Mouse (Mus musculus): ENCODE results near the gene Styxl1.
A peak's percentile ranks its signal among the peaks of the same experiment; 100 is the strongest.

Gene Styxl1

GRCm38 (mm10) chr5:135742941-135743740 lies 35.0 kb downstream of the Styxl1 start:
- no peaks in the 10 kb centered on the region for H3K27me3 ChIP-seq (ENCODE audit: control insufficient read depth, insufficient read depth, low read length, poor library complexity, severe bottlenecking)
- no peak for DNase-seq (ENCODE audit: low read depth, low spot score)
- H3K36me3 ChIP-seq (ENCODE audit: control insufficient read depth, insufficient read depth, low read length, poor library complexity, severe bottlenecking): no peaks in the 10 kb centered on the region

- DNase-seq (ENCODE audit: low read depth, low spot score): peak; percentile 8
- no peaks in the 10 kb centered on the region for H3K27me3 ChIP-seq (ENCODE audit: control insufficient read depth, insufficient read depth, low read length, poor library complexity, severe bottlenecking)
- H3K36me3 ChIP-seq (ENCODE audit: control insufficient read depth, insufficient read depth, low read length, poor library complexity, severe bottlenecking): no peaks in the 10 kb centered on the region
Measured at GRCm38 (mm10) chr5:135742156-135742555, 36.0 kb downstream of the Styxl1 start.

DNA sequence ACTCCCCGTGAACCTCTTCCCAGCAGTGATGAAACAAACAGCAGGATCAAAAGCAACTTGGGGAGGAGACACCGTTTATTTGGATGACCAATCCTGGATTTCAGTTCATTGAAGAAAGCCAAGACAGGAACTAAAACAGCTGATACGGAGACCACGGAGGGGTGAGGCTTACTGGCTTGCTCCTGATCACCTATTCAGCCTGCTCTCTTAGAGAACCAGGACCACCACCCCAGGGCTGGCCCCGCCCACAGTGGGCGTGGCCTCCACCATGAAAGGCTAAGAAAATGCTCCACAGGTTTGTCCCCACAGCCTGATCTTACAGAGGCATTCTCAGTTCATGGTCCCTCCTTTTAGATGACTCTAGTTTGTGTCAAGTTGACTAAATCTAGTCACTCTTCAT lies 39.9 kb downstream of the Styxl1 start:
- no peak for DNase-seq (ENCODE audit: low read depth, low spot score)
- Histone ChIP-seq H3K36me3 (ENCODE audit: control insufficient read depth, insufficient read depth, low read length, poor library complexity, severe bottlenecking) (no peaks in the 10 kb centered on the region; the same call in none of the 2 replicates), H3K27me3 (ENCODE audit: control insufficient read depth, insufficient read depth, low read length, poor library complexity, severe bottlenecking) (no peaks in the 10 kb centered on the region)

DNA sequence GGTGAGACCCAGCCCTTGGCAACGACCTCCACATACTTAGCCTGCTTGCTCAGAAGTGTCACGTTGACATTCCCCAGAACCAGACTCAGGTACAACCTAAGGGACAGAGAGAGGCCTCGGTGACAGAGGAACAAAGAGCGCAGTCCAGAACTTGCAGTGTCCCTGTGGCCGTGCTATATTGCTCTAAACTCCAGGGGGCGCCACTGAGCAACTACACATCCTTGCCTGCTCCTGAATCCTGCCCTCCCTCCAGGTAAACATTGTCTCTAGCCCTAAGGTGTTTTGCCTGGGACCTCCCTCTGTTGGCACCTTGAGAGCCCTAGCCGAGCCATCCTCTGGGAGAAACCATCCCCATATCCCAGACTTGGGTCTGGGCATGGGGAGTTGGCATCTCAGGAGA lies 41.0 kb downstream of the Styxl1 start:
- H3K27me3 ChIP-seq (ENCODE audit: control insufficient read depth, insufficient read depth, low read length, poor library complexity, severe bottlenecking): no peaks in the 10 kb centered on the region
- H3K36me3 ChIP-seq (ENCODE audit: control insufficient read depth, insufficient read depth, low read length, poor library complexity, severe bottlenecking): peaks cover 2% of the 10 kb centered on the region
- peak; percentile 50 for DNase-seq (ENCODE audit: low read depth, low spot score)

DNA sequence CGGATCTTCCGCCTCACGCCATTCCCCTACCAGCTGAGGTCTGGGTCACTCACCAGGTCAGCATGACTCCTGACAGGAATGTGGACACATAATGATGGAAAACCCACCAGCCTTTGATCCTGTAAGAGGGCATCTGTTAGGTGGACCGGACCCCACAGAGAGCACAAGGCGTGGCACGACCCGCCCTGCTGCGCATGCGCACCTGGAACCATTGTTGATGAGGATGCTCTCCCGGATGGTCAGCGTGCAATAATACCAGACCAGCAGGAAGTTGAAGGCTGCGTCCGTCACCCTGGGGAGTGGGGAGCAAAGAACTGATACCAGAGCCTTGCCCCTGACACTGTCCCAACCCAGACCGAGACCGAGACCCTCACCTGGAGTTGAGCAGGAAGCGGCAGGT lies 41.6 kb downstream of the Styxl1 start:
- no peak for DNase-seq (ENCODE audit: low read depth, low spot score)
- H3K27me3 ChIP-seq (ENCODE audit: control insufficient read depth, insufficient read depth, low read length, poor library complexity, severe bottlenecking): no peaks in the 10 kb centered on the region

DNA sequence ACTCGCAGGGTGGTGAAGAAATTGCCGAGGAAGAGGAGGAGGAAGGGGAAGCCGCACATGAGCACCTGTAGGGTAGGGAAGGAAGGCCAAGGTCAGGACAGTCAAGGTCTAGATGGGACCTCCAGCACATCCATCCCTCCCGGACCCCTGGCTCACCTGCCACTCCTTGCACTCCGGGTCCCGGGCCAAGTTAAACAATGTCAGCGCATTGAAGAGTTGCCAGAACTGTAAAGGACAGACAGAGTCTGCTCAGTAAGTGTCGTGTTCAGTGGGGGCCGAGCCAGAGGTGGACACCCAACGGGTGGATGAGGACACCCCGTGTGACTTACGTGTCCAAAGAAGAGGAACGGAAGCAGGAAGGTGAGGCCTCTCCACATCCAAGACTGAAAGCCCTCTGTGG lies 42.4 kb downstream of the Styxl1 start:
- H3K27me3 ChIP-seq (ENCODE audit: control insufficient read depth, insufficient read depth, low read length, poor library complexity, severe bottlenecking): no peaks in the 10 kb centered on the region
- H3K36me3 ChIP-seq (ENCODE audit: control insufficient read depth, insufficient read depth, low read length, poor library complexity, severe bottlenecking): peaks cover 3% of the 10 kb centered on the region
- no peak for DNase-seq (ENCODE audit: low read depth, low spot score)

More for the DNA sequence above, 41.6 kb downstream of the Styxl1 start:
- peaks cover 2% of the 10 kb centered on the region for H3K36me3 ChIP-seq (ENCODE audit: control insufficient read depth, insufficient read depth, low read length, poor library complexity, severe bottlenecking)

GRCm38 (mm10) chr5:135734057-135734680 lies 44.0 kb downstream of the Styxl1 start:
- Histone ChIP-seq H3K36me3 (ENCODE audit: control insufficient read depth, insufficient read depth, low read length, poor library complexity, severe bottlenecking) (peaks cover 3% of the 10 kb centered on the region), H3K27me3 (ENCODE audit: control insufficient read depth, insufficient read depth, low read length, poor library complexity, severe bottlenecking) (no peaks in the 10 kb centered on the region)
- no peak for DNase-seq (ENCODE audit: low read depth, low spot score)

DNA sequence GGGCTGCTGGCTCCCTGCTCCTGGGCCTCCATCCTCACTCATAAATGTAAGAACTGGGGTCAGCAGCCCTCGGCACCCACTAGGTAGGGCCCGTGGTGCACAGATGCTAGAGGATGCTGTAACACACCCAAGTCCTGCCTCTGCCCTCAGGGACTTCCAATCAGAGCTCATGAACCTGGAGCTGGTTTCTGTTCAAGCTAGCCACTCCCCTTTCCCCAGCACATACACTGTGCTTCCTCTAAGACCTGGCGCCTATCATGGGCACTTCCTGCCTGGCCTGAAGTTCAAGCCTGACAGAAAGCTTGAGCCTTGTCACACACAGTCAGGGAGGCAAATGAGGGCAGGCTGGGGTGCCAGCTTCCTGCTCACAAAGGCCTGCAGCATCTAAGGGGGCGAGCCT lies 45.1 kb downstream of the Styxl1 start:
- DNase-seq (ENCODE audit: low read depth, low spot score): no peak
- no peaks in the 10 kb centered on the region for H3K27me3 ChIP-seq (ENCODE audit: control insufficient read depth, insufficient read depth, low read length, poor library complexity, severe bottlenecking)

DNA sequence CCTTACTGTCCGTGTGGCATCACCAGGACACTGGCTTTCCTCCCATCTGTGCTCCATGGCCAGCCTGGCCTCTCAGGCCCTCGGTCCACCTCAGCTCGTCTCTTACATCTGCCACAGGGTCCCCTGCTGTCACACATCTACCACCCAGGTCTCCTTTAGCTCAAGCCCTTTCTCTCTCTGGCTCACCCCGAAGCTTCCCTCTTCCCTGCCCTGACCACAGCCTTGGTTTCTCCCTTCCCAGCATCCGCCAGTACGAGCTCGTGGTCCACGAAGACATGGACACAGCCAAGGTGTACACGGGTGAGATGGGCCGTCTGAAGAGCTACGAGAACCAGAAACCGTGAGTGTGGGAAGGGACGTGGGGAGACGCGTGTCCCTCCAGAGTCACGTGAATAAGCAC lies 46.9 kb downstream of the Styxl1 start:
- Histone ChIP-seq H3K27me3 (ENCODE audit: control insufficient read depth, insufficient read depth, low read length, poor library complexity, severe bottlenecking) (no peaks in the 10 kb centered on the region), H3K36me3 (ENCODE audit: control insufficient read depth, insufficient read depth, low read length, poor library complexity, severe bottlenecking) (peaks cover 3% of the 10 kb centered on the region)
- DNase-seq (ENCODE audit: low read depth, low spot score): no peak

More for the DNA sequence above, 45.1 kb downstream of the Styxl1 start:
- peaks cover 3% of the 10 kb centered on the region for H3K36me3 ChIP-seq (ENCODE audit: control insufficient read depth, insufficient read depth, low read length, poor library complexity, severe bottlenecking)

GRCm38 (mm10) chr5:135730916-135731315 lies 47.3 kb downstream of the Styxl1 start:
- Histone ChIP-seq H3K36me3 (ENCODE audit: control insufficient read depth, insufficient read depth, low read length, poor library complexity, severe bottlenecking) (peaks cover 3% of the 10 kb centered on the region), H3K27me3 (ENCODE audit: control insufficient read depth, insufficient read depth, low read length, poor library complexity, severe bottlenecking) (no peaks in the 10 kb centered on the region)
- no peak for DNase-seq (ENCODE audit: low read depth, low spot score)

DNA sequence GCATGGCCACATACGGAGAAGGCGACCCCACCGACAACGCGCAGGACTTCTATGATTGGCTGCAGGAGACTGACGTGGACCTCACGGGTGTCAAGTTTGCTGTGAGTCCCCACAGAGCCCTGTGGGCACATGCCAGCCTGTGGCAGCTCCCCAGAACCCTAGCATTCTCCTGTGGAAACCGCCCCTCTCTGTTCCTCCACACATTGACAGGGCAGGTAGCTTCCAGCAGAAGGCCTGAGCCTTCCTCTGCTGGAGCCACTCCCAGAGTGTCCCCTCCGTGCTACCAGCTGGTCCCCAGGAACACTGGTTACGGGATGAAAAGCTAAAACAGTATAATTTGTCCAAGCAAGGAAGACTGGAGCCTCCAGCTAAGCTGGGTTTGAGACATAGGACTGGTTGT lies 47.9 kb downstream of the Styxl1 start:
- DNase-seq (ENCODE audit: low read depth, low spot score): no peak
- Histone ChIP-seq H3K27me3 (ENCODE audit: control insufficient read depth, insufficient read depth, low read length, poor library complexity, severe bottlenecking) (no peaks in the 10 kb centered on the region), H3K36me3 (ENCODE audit: control insufficient read depth, insufficient read depth, low read length, poor library complexity, severe bottlenecking) (peaks cover 3% of the 10 kb centered on the region)

GRCm38 (mm10) chr5:135729351-135729750 lies 48.8 kb downstream of the Styxl1 start:
- Histone ChIP-seq H3K36me3 (ENCODE audit: control insufficient read depth, insufficient read depth, low read length, poor library complexity, severe bottlenecking) (peaks cover 3% of the 10 kb centered on the region), H3K27me3 (ENCODE audit: control insufficient read depth, insufficient read depth, low read length, poor library complexity, severe bottlenecking) (no peaks in the 10 kb centered on the region)
- no peak for DNase-seq (ENCODE audit: low read depth, low spot score)

- H3K36me3 ChIP-seq (ENCODE audit: control insufficient read depth, insufficient read depth, low read length, poor library complexity, severe bottlenecking): peaks cover 3% of the 10 kb centered on the region; the same call in 1 of the 2 replicates
- H3K27me3 ChIP-seq (ENCODE audit: control insufficient read depth, insufficient read depth, low read length, poor library complexity, severe bottlenecking): no peaks in the 10 kb centered on the region
- no peak for DNase-seq (ENCODE audit: low read depth, low spot score)
Measured at GRCm38 (mm10) chr5:135728361-135728760, 49.8 kb downstream of the Styxl1 start.

GRCm38 (mm10) chr5:135727871-135728270 lies 50.3 kb downstream of the Styxl1 start:
- Histone ChIP-seq H3K27me3 (ENCODE audit: control insufficient read depth, insufficient read depth, low read length, poor library complexity, severe bottlenecking) (no peaks in the 10 kb centered on the region), H3K36me3 (ENCODE audit: control insufficient read depth, insufficient read depth, low read length, poor library complexity, severe bottlenecking) (peaks cover 3% of the 10 kb centered on the region; the same call in 1 of the 2 replicates)
- no peak for DNase-seq (ENCODE audit: low read depth, low spot score)

DNA sequence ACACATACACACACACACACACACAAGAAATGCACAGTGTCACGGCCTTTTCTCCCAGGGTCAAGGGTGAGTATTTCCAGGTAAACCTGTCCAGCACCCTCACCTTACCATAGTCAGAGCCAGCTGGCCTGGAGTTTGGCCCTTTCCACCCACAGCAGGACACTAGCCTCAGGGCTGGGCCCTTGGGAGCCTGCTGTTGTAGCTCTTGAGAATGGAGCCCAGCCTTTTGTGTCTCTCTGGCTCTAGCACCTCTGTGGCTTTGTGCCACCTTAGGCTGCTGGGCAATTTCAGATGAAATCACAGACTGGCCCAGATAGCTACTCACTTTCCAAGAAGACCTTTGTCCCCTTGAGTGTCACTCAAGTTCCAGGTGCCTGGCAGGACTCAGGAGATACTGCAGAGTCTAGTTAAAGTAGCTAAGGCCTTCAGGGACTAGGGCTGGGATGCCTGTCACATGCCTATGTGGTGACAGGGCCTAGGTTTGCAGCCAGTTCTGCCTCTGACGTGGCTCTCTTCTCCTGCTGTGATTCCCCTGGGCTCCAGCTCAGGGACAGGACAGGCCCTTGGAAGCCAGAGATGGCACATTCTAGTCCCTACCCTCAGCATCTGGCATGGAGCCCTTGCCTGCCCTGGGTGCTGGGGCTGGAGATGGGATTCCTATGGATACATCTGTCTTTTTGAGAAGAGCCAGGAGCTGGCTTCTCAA lies 51.4 kb downstream of the Styxl1 start:
- H3K27me3 ChIP-seq (ENCODE audit: control insufficient read depth, insufficient read depth, low read length, poor library complexity, severe bottlenecking): no peaks in the 10 kb centered on the region
- no peak for DNase-seq (ENCODE audit: low read depth, low spot score)
- 0 out of 2 replicates have a peak, but pooled peaks cover 1% of the 10 kb centered on the region for H3K36me3 ChIP-seq (ENCODE audit: control insufficient read depth, insufficient read depth, low read length, poor library complexity, severe bottlenecking)

All from splenic B cell, adult 2 months (primary cell).